Mouse (Mus musculus): ENCODE data around the gene Ftsj3. TPM values are rescaled to one million over a fixed set of nuclear protein-coding genes. Genes with fewer than 3 reads are reported as not detected.

Ftsj3 gene
- polyA plus RNA-seq (2012; rRNA removed): 4.1 and 4.7 TPM in 2 replicates

DNA sequence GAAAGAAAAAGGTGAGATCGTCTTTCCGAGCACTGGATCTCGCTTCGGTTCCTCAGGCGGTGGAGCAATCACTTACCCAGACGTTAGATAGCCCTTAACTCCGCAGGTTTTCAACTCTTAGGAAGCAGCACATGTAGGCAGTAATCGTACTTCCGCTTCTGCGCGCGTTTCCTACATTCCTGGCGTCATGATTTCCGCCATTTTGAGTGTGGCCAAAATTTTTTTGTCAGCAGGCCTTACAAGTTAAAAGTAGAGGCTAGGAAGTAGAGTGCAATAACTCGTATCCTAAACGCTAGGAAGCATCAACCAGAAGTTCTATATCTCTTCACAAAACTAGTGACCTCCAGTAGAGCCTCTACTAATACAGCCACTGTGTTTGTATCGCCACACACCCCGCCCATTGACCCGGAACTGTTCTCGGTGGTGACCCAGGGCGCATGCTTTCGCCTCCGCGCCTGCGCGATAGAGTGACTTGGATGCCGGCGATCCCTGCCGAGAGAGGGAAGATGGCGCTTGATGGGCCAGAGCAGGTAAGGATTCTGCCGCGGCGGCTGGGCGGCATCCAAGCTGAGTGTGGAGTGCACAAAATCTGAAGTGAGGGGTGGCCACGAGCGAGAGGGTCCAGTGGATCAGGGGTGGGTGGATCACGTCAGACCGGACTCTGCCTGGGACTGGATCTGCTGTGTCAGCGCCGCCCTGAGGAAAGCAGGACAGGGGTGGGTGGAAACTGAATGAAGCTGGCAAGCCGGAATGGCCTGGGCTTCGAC, at the start of gene Ftsj3, which contains the start of gene Psmc5:
Ftsj3 (minus strand) TSS at position 395 of the 767 bp plus-strand sequence.
Psmc5 (plus strand) TSS at position 470 of the 767 bp plus-strand sequence.

DNA sequence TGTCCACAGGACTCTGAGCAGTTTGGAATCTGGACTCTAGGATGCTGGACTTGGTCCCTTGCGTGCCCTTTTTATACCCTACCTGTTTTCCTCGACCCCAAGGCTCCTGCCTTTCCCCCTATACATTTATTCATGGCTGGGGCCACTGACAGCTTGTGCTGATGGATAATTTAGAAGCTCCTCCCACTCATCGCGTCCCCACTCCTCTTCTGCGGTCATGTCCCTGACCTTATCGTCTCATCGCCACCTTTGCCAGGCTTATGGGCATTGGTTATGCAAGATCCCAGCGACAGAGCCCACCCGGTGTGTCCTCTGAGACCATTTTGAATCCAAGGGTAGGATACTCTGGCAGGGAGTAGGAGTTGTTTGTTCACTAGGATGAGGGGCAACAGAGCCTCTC, 45.9 kb upstream of the Ftsj3 start, which contains the start of gene Gh:
Gh (minus strand) TSS at position 101 of the 400 bp plus-strand sequence.

DNA sequence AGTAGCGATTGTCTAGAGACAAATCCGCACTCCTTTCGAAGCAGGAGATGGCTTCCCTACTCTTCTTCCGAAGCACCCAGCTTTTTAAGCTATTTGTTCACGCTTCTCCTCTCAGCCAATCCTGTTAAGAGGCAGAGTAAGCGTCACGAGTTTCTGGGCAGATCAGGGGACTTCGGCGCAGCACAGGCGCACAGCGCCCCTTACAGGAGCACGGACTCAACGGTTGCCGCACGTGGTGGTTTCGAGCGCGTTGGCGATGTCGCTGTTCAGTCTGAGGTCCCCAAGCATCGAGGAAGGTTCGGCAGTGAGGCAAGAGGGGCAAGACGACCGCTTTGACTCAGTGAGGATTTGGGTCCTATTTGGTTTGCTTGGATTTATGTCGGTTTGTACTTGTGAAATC, 20.6 kb upstream of the Ftsj3 start, which contains the start of gene Tcam1:
Tcam1 (plus strand) TSS at position 219 of the 400 bp plus-strand sequence.

DNA sequence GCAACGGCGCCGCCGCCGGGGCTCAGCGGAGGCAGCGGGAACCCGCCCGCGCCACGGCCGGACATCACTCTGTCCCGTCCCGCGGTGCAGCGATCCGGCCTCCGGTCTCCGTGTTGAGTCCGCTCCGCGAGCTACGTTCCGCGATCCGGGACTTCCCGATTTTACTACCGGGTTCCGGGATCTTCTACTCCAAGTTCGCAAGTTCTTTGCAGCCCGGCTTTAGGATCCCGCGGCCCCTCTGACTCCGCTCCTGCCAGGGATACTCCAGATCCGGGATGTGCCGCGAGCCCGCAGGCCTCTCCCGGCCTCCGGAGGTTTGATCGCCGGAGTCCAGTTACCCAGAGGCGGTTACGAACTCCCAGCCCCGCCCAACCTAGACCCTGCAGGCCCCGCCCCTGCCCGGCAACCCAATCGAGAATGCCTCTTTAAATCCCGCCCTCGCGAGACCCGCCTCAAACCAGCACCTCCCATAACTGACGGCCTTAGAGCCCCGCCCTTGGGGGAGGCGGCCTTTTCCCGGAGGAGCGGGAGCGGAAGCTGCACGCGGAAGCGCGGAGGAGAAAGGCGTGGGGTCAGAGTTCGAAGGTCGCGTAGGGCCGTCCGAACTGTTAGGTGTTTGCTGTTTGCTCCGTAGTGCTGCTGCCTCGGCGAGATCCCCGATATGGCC, 16.9 kb upstream of the Ftsj3 start, which contains the start of gene Smarcd2:
Smarcd2 (minus strand) TSS at position 329 of the 667 bp plus-strand sequence.

DNA sequence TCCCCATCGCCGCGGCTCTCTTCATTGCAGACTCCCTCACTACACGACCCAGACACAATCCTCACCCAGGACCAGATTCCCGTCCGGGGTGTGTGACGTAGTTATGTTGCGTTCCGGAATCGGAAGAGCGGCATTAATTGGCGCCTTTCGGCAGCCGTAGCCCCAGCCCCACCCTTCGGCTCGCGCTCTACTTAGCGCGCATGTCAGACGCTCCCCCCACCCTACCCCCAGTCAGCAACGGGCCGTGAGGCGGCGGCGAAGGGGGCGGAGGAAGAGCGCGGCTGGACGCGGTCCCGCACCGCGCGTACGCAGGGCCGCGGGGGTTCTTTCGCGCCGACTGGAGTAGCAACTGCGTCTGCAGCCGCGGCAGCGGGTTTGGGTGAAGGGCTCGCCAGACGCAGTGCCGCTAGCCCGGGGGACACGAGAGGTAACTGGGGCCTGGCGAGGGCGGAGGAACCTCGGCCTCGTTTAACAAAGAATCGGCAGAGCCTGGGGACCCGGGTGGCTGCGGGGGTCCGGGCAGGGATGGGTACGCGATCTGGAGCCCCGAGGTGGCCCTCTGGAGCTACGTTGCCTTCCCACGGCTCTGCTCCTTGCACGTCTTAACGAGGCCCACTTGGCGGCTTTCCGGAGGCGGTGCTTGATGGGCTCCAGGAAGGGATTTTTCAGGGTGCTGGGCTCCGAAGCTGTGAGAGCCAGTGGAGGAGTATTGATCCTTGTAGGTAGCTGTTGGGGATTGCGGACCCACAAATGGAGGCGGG, 39.0 kb downstream of the Ftsj3 start, which contains the start of gene Ddx42:
Ddx42 (plus strand) TSS at position 197 of the 761 bp plus-strand sequence.

DNA sequence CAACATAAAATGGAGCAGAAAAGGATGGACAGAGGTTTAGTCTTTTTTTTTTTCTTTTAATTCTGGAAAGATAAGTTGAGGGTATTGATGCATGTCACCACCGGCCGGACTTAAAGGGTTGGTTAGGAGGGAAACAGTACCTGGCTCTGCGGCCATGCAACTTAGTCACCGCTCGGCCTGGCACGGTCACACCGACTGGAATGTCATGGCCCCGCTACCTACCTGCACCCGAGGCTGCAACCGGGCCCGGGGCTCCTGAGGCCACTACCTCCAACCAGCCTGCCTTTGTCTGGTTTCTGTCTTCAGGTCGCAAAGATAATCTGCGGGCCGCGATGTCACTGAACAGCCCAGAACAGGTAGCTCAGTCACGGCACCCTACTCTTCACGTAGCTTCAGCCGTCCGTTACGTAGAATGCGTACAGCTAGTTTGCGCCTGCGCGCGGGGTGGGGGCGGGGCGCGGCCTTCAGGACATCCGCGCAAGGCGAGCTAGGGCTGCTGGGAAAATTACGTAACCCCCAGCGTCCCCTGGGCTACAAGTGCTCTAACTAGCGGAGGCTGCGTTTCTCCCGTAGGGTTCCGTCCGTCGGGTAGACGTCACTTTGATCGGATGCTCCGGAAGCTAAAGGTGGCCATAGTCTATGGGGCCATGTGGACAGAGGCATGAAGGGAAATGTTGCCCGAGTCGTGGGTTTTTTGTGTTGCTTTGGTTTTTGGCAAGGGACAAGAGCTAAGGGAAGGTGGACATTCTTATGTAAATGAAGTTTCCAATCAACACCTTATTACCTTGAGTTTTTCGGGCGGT, 39.8 kb downstream of the Ftsj3 start, which contains the start of gene Ccdc47:
Ccdc47 (minus strand) TSS at position 418 of the 803 bp plus-strand sequence.

DNA sequence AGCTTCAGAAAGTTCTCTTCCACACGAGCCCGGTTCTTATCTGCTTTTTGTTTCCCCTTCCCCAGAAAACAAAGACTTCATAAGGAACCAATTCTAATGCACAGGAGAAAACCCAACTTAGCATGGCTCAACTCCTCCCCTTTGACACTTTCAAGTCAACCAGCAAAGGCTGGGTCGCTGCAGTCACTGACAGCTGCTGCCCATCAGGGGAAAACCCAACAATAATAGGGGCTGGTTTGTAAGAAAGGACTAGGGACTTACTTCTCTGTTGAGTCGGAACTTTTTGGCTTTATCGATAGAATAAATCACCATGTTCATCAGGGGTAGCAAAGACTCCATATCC, 53.8 kb downstream of the Ftsj3 start, which contains the start of gene Strada:
Strada (minus strand) TSS at position 46 of the 343 bp plus-strand sequence.

Other genes with a start within 250 kb of the Ftsj3 start
- 0.65 and 1.2 TPM in 2 replicates for gene Kcnh6, start 248.0 kb downstream of the Ftsj3 start, polyA plus RNA-seq (2012; rRNA removed)
- 14.8 and 35.7 TPM in 2 replicates for gene Dcaf7, start 219.2 kb downstream of the Ftsj3 start, polyA plus RNA-seq (2012; rRNA removed)
- 5.4 and 5.7 TPM in 2 replicates for gene Taco1, start 190.0 kb downstream of the Ftsj3 start, polyA plus RNA-seq (2012; rRNA removed)
- gene Map3k3, start 171.5 kb downstream of the Ftsj3 start, polyA plus RNA-seq (2012; rRNA removed): 6.8 and 9.2 TPM in 2 replicates
- not detected in 2 replicates for gene Gm10840, start 95.2 kb downstream of the Ftsj3 start, polyA plus RNA-seq (2012; rRNA removed)
- gene Limd2, start 95.2 kb downstream of the Ftsj3 start, polyA plus RNA-seq (2012; rRNA removed): 7.9 and 9.8 TPM in 2 replicates
- 7.9 and 8.4 TPM in 2 replicates for gene Strada, start 53.9 kb downstream of the Ftsj3 start, polyA plus RNA-seq (2012; rRNA removed)
- 1.7 and 3.5 TPM in 2 replicates for gene Ccdc47, start 39.7 kb downstream of the Ftsj3 start, polyA plus RNA-seq (2012; rRNA removed)
- gene Ddx42, start 39.2 kb downstream of the Ftsj3 start, polyA plus RNA-seq (2012; rRNA removed): 1.8 and 2.2 TPM in 2 replicates
- 6.4 and 7.8 TPM in 2 replicates for gene Psmc5, start 75 bp upstream of the Ftsj3 start, polyA plus RNA-seq (2012; rRNA removed)
- gene Smarcd2, start 16.9 kb upstream of the Ftsj3 start, polyA plus RNA-seq (2012; rRNA removed): 47.4 and 51.9 TPM in 2 replicates
- gene Tcam1, start 20.6 kb upstream of the Ftsj3 start, polyA plus RNA-seq (2012; rRNA removed): 0.02 TPM in 1 of 2 replicates, not detected in the other
- gene Gh, start 45.8 kb upstream of the Ftsj3 start, polyA plus RNA-seq (2012; rRNA removed): not detected in 2 replicates
- gene Cd79b, start 58.7 kb upstream of the Ftsj3 start, polyA plus RNA-seq (2012; rRNA removed): 0.47 and 1.0 TPM in 2 replicates
- gene Scn4a, start 97.2 kb upstream of the Ftsj3 start, polyA plus RNA-seq (2012; rRNA removed): 0.47 and 0.59 TPM in 2 replicates
- 0.49 and 0.58 TPM in 2 replicates for gene Prr29, start 109.4 kb upstream of the Ftsj3 start, polyA plus RNA-seq (2012; rRNA removed)
- gene Icam2, start 132.0 kb upstream of the Ftsj3 start, polyA plus RNA-seq (2012; rRNA removed): 7.3 TPM in 2 replicates
- gene Ern1, start 231.8 kb upstream of the Ftsj3 start, polyA plus RNA-seq (2012; rRNA removed): 12.6 and 30.1 TPM in 2 replicates